Mouse (Mus musculus) lung, embryonic 15.5 days (tissue): ENCODE data around the gene Gemin7. TPM values are rescaled to one million over a fixed set of nuclear protein-coding genes. Genes with fewer than 3 reads are reported as not detected.
A peak's percentile ranks its signal among the peaks of the same experiment; 100 is the strongest.

ENCODE experiments used
- ATAC-seq: fragments of 200-750 bp; cut with Nextera tagmentation; 2 replicates; pipeline ENCODE4 v1.8.0; 2017; ENCODE audit warnings: moderate number of reproducible peaks, borderline replicate concordance; ENCODE audit not compliant: low FRiP score, low TSS enrichment; ENCODE audit errors: extremely low read depth
- H3K27ac ChIP-seq: fragments of 300-500 bp; sonication (generic); 2 replicates; pipeline ENCODE4 v1.5.1; 2015; ENCODE audit warnings: moderate library complexity, mild to moderate bottlenecking, inconsistent platforms
- H3K27me3 ChIP-seq: fragments of 300-500 bp; sonication (generic); 2 replicates; pipeline ENCODE4 v1.6.1; 2015; ENCODE audit warnings: inconsistent platforms
- H3K36me3 ChIP-seq: fragments of 300-500 bp; sonication (generic); 2 replicates; pipeline ENCODE4 v1.6.1; 2015; ENCODE audit warnings: inconsistent platforms
- H3K4me1 ChIP-seq: fragments of 300-500 bp; sonication (generic); 2 replicates; pipeline ENCODE4 v1.6.1; 2015; ENCODE audit warnings: inconsistent platforms
- H3K4me2 ChIP-seq: fragments of 300-500 bp; sonication (generic); 2 replicates; pipeline ENCODE4 v1.6.1; 2015; ENCODE audit warnings: inconsistent platforms, mild to moderate bottlenecking, moderate library complexity
- H3K4me3 ChIP-seq: fragments of 300-500 bp; sonication (generic); 2 replicates; pipeline ENCODE4 v1.5.1; 2015; ENCODE audit warnings: mild to moderate bottlenecking, inconsistent platforms
- H3K9ac ChIP-seq: fragments of 300-500 bp; sonication (generic); 2 replicates; pipeline ENCODE4 v1.6.1; 2015; ENCODE audit warnings: inconsistent platforms
- H3K9me3 ChIP-seq: fragments of 300-500 bp; sonication (generic); 2 replicates; pipeline ENCODE4 v1.6.1; 2016; ENCODE audit warnings: inconsistent platforms
- WGBS: fragments of 180-500 bp; shearing (Covaris S2); methylation state at CpG from one replicate; pipeline ENCODE4 v1.1.7; 2015; 5-methylcytosine and 5-hydroxymethylcytosine counted together
- polyA plus RNA-seq: library from polyadenylated mRNA; unstranded; fragments of >200 nt; fragmentation: Nextera tagmentation; extraction: Ambion mirVana; gene quantifications from 2 replicates; pipeline ENCODE4 v1.2.1, GENCODE M21; 2015

Gene Gemin7
- polyA plus RNA-seq, 1 experiment from 2014 or later, result 164 TPM

GRCm38 (mm10) chr7:19603849-19604605 is 26.6 kb upstream of the Gemin7 start, which contains the start of gene Clasrp:
Gene Clasrp (minus strand): TSS chr7:19604486.
- ATAC-seq, result peak; percentile 94
- peak within 1 kb of the TSS; percentile 97 for H3K9ac ChIP-seq
- H3K27ac ChIP-seq, result peak within 1 kb of the TSS; percentile 76
- peaks cover 32% of the 10 kb centered on the region for H3K36me3 ChIP-seq
- H3K4me2 ChIP-seq, result peak within 1 kb of the TSS; percentile 83
- H3K27me3 ChIP-seq, result no peaks in the 10 kb centered on the region
- H3K9me3 ChIP-seq, result no peaks in the 10 kb centered on the region
- under 1% methylated on average over 57 of the region's 57 CpGs for WGBS
- H3K4me3 ChIP-seq, result peak within 1 kb of the TSS; percentile 97
- H3K4me1 ChIP-seq, result peaks cover 19% of the 10 kb centered on the region

- Histone ChIP-seq H3K4me2 (peak overlapping the region; percentile 83), H3K9ac (peak overlapping the region; percentile 97), H3K4me1 (peaks cover 19% of the 10 kb centered on the region), H3K27ac (no peak overlapping the region), H3K27me3 (no peaks in the 10 kb centered on the region), H3K36me3 (peaks cover 39% of the 10 kb centered on the region), H3K9me3 (no peaks in the 10 kb centered on the region), H3K4me3 (peak overlapping the region; percentile 97)
- WGBS, result 77% methylated on average over 12 of the region's 12 CpGs
- no peak for ATAC-seq
Measured at GRCm38 (mm10) chr7:19603055-19603454, 25.7 kb upstream of the Gemin7 start.

- ATAC-seq, result no peak
- Histone ChIP-seq H3K27ac (no peak overlapping the region), H3K4me2 (no peak overlapping the region), H3K36me3 (peaks cover 50% of the 10 kb centered on the region), H3K27me3 (no peaks in the 10 kb centered on the region), H3K9ac (no peak overlapping the region), H3K9me3 (no peaks in the 10 kb centered on the region), H3K4me3 (no peak overlapping the region), H3K4me1 (peaks cover 19% of the 10 kb centered on the region)
- 65% methylated on average over 5 of the region's 5 CpGs for WGBS
Measured at GRCm38 (mm10) chr7:19600562-19600961, 23.2 kb upstream of the Gemin7 start.

GRCm38 (mm10) chr7:19593061-19593730 is 15.8 kb upstream of the Gemin7 start:
- Histone ChIP-seq H3K4me1 (no peaks in the 10 kb centered on the region), H3K27ac (no peak overlapping the region), H3K36me3 (peaks cover 73% of the 10 kb centered on the region), H3K9me3 (no peaks in the 10 kb centered on the region), H3K4me2 (no peak overlapping the region), H3K9ac (no peak overlapping the region), H3K4me3 (no peak overlapping the region), H3K27me3 (no peaks in the 10 kb centered on the region)
- ATAC-seq, result no peak
- WGBS, result 82% methylated on average over 10 of the region's 10 CpGs

- Histone ChIP-seq H3K4me2 (no peak overlapping the region), H3K27me3 (no peaks in the 10 kb centered on the region), H3K4me3 (no peak overlapping the region), H3K27ac (no peak overlapping the region), H3K36me3 (peaks cover 85% of the 10 kb centered on the region), H3K9ac (no peak overlapping the region), H3K9me3 (no peaks in the 10 kb centered on the region), H3K4me1 (no peaks in the 10 kb centered on the region)
- 60% methylated on average over 3 of the region's 3 CpGs for WGBS
- ATAC-seq, result no peak
Measured at GRCm38 (mm10) chr7:19589917-19590316, 12.5 kb upstream of the Gemin7 start.

- H3K27me3 ChIP-seq, result no peaks in the 10 kb centered on the region
- H3K4me3 ChIP-seq, result no peak overlapping the region
- no peak overlapping the region for H3K27ac ChIP-seq
- no peak overlapping the region for H3K9ac ChIP-seq
- 40% methylated on average over 3 of the region's 3 CpGs for WGBS
- no peaks in the 10 kb centered on the region for H3K4me1 ChIP-seq
- H3K4me2 ChIP-seq, result no peak overlapping the region
- H3K36me3 ChIP-seq, result peaks cover 92% of the 10 kb centered on the region
- no peak for ATAC-seq
- H3K9me3 ChIP-seq, result no peaks in the 10 kb centered on the region
Measured at GRCm38 (mm10) chr7:19589207-19589606, 11.8 kb upstream of the Gemin7 start.

GRCm38 (mm10) chr7:19586269-19586668 is 8.9 kb upstream of the Gemin7 start:
- H3K36me3 ChIP-seq, result peaks cover 87% of the 10 kb centered on the region
- no peak overlapping the region for H3K27ac ChIP-seq
- no peak overlapping the region for H3K4me2 ChIP-seq

GRCm38 (mm10) chr7:19580634-19581033 is 3.2 kb upstream of the Gemin7 start:
- H3K4me3 ChIP-seq, result no peak overlapping the region
- H3K36me3 ChIP-seq, result peaks cover 48% of the 10 kb centered on the region
- WGBS, result 81% methylated on average over 8 of the region's 8 CpGs
- H3K27ac ChIP-seq, result no peak overlapping the region
- no peak overlapping the region for H3K4me2 ChIP-seq
- peak; percentile 12; the same call in 1 of the 2 replicates for ATAC-seq
- H3K9ac ChIP-seq, result no peak overlapping the region
- peaks cover 11% of the 10 kb centered on the region for H3K4me1 ChIP-seq
- H3K9me3 ChIP-seq, result no peaks in the 10 kb centered on the region
- peaks cover 32% of the 10 kb centered on the region for H3K27me3 ChIP-seq

More at GRCm38 (mm10) chr7:19586269-19586668, 8.9 kb upstream of the Gemin7 start:
- no peak for ATAC-seq
- Histone ChIP-seq H3K27me3 (no peaks in the 10 kb centered on the region), H3K9ac (no peak overlapping the region), H3K4me1 (no peaks in the 10 kb centered on the region), H3K9me3 (no peaks in the 10 kb centered on the region), H3K4me3 (no peak overlapping the region)
- 83% methylated on average over 46 of the region's 46 CpGs for WGBS

GRCm38 (mm10) chr7:19579751-19580150 is 2.4 kb upstream of the Gemin7 start:
- WGBS, result 81% methylated on average over 10 of the region's 10 CpGs
- Histone ChIP-seq H3K27ac (no peak overlapping the region), H3K36me3 (peaks cover 41% of the 10 kb centered on the region), H3K4me3 (no peak overlapping the region), H3K27me3 (peaks cover 33% of the 10 kb centered on the region), H3K4me1 (peaks cover 11% of the 10 kb centered on the region), H3K4me2 (no peak overlapping the region), H3K9ac (no peak overlapping the region), H3K9me3 (no peaks in the 10 kb centered on the region)
- ATAC-seq, result no peak

GRCm38 (mm10) chr7:19578436-19578835 is 1.0 kb upstream of the Gemin7 start:
- Histone ChIP-seq H3K9me3 (no peaks in the 10 kb centered on the region), H3K27me3 (peaks cover 35% of the 10 kb centered on the region), H3K9ac (no peak overlapping the region), H3K4me3 (no peak overlapping the region), H3K27ac (no peak overlapping the region), H3K4me1 (peaks cover 18% of the 10 kb centered on the region), H3K4me2 (peak overlapping the region; percentile 89; the same call in 1 of the 2 replicates), H3K36me3 (peaks cover 28% of the 10 kb centered on the region)
- no peak for ATAC-seq
- WGBS, result 60% methylated on average over 4 of the region's 4 CpGs

- peaks cover 35% of the 10 kb centered on the region for H3K27me3 ChIP-seq
- no peak overlapping the region for H3K27ac ChIP-seq
- H3K4me3 ChIP-seq, result peak overlapping the region; percentile 43
- no peak for ATAC-seq
- no peaks in the 10 kb centered on the region for H3K9me3 ChIP-seq
- H3K4me2 ChIP-seq, result peak overlapping the region; percentile 89
- peak overlapping the region; percentile 27; the same call in 1 of the 2 replicates for H3K9ac ChIP-seq
- peaks cover 18% of the 10 kb centered on the region for H3K4me1 ChIP-seq
- 19% methylated on average over 10 of the region's 10 CpGs for WGBS
- H3K36me3 ChIP-seq, result peaks cover 27% of the 10 kb centered on the region
Measured at GRCm38 (mm10) chr7:19577877-19578414, 551 bp upstream of the Gemin7 start.

- H3K9ac ChIP-seq, result no peak overlapping the region
- H3K27me3 ChIP-seq, result peaks cover 35% of the 10 kb centered on the region
- no peaks in the 10 kb centered on the region for H3K9me3 ChIP-seq
- peaks cover 8% of the 10 kb centered on the region for H3K36me3 ChIP-seq
- WGBS, result 65% methylated on average over 3 of the region's 3 CpGs
- H3K4me2 ChIP-seq, result no peak overlapping the region
- H3K4me1 ChIP-seq, result peaks cover 34% of the 10 kb centered on the region
- no peak for ATAC-seq
- H3K4me3 ChIP-seq, result no peak overlapping the region
- no peak overlapping the region for H3K27ac ChIP-seq
Measured at GRCm38 (mm10) chr7:19575559-19575958, 1.8 kb downstream of the Gemin7 start.
